Mouse (Mus musculus) embryonic facial prominence, embryonic 13.5 days (tissue): ENCODE measurements around the gene Fam19a4. TPM values are rescaled to one million over a fixed set of nuclear protein-coding genes. Genes with fewer than 3 reads are reported as not detected.
"Not testable (repeated sequence)": the region's sequence is repeated elsewhere in the genome, so short reads cannot be mapped to it uniquely, and the experiment has no call there.

Experiments
- ATAC-seq: fragments of 200-750 bp; cut with Nextera tagmentation; 2 replicates; pipeline ENCODE4 v1.8.0; 2017; ENCODE audit warnings: low read depth; ENCODE audit not compliant: insufficient number of reproducible peaks, insufficient read depth, low FRiP score, low TSS enrichment
- H3K27ac ChIP-seq: fragments of 300-500 bp; sonication (generic); 2 replicates; pipeline ENCODE4 v1.5.1; 2015; ENCODE audit warnings: moderate library complexity, mild to moderate bottlenecking, inconsistent platforms
- H3K27me3 ChIP-seq: fragments of 300-500 bp; sonication (generic); 2 replicates; pipeline ENCODE4 v1.6.1; 2015; ENCODE audit warnings: mild to moderate bottlenecking, inconsistent platforms
- H3K36me3 ChIP-seq: fragments of 300-500 bp; sonication (generic); 2 replicates; pipeline ENCODE4 v1.6.1; 2015; ENCODE audit warnings: mild to moderate bottlenecking, inconsistent platforms
- H3K4me1 ChIP-seq: fragments of 300-500 bp; sonication (generic); 2 replicates; pipeline ENCODE4 v1.6.1; 2015; ENCODE audit warnings: inconsistent platforms
- H3K4me2 ChIP-seq: fragments of 300-500 bp; sonication (generic); 2 replicates; pipeline ENCODE4 v1.6.1; 2015; ENCODE audit warnings: moderate library complexity, mild to moderate bottlenecking, inconsistent platforms
- H3K4me3 ChIP-seq: fragments of 300-500 bp; sonication (generic); 2 replicates; pipeline ENCODE4 v1.5.1; 2015; ENCODE audit warnings: mild to moderate bottlenecking, inconsistent platforms
- H3K9ac ChIP-seq: fragments of 300-500 bp; sonication (generic); 2 replicates; pipeline ENCODE4 v1.6.1; 2015; ENCODE audit warnings: mild to moderate bottlenecking, inconsistent platforms
- H3K9me3 ChIP-seq: fragments of 300-500 bp; sonication (generic); 2 replicates; pipeline ENCODE4 v1.6.1; 2016; ENCODE audit warnings: inconsistent platforms
- WGBS: fragments of 180-500 bp; shearing (Covaris S2); methylation state at CpG from one replicate; pipeline ENCODE4 v1.1.7; 2015; ENCODE audit warnings: mixed read lengths; 5-methylcytosine and 5-hydroxymethylcytosine counted together
- polyA plus RNA-seq: library from polyadenylated mRNA; unstranded; fragments of >200 nt; fragmentation: Nextera tagmentation; extraction: Ambion mirVana; gene quantifications from 2 replicates; pipeline ENCODE4 v1.2.1, GENCODE M21; 2015

Gene Fam19a4
- polyA plus RNA-seq, 1 experiment from 2014 or later = 0.63 TPM

- no peak for ATAC-seq
- no peaks in the 10 kb centered on the region for H3K36me3 ChIP-seq
- no peaks in the 10 kb centered on the region for H3K27me3 ChIP-seq
- no peak overlapping the region for H3K9ac ChIP-seq
- 40% methylated on average over 8 of the region's 8 CpGs for WGBS
- no peak overlapping the region for H3K4me3 ChIP-seq
- H3K4me2 ChIP-seq = no peak overlapping the region
- no peaks in the 10 kb centered on the region for H3K9me3 ChIP-seq
- H3K4me1 ChIP-seq = no peaks in the 10 kb centered on the region
- H3K27ac ChIP-seq = no peak overlapping the region
Observed at GRCm38 (mm10) chr6:96909061-96909480, 151.1 kb downstream of the Fam19a4 start.

- not testable (repeated sequence) for ATAC-seq, H3K9me3 ChIP-seq, H3K27me3 ChIP-seq, H3K9ac ChIP-seq, H3K27ac ChIP-seq, H3K4me3 ChIP-seq, H3K4me2 ChIP-seq, H3K36me3 ChIP-seq, H3K4me1 ChIP-seq
- WGBS = 89% methylated on average over 18 of the region's 18 CpGs
Observed at GRCm38 (mm10) chr6:96877105-96877504, 183.1 kb downstream of the Fam19a4 start.

GRCm38 (mm10) chr6:96876651-96877050, 183.6 kb downstream of the Fam19a4 start:
- not testable (repeated sequence) for H3K27me3 ChIP-seq, H3K9me3 ChIP-seq, H3K36me3 ChIP-seq, H3K4me3 ChIP-seq, H3K27ac ChIP-seq, H3K4me2 ChIP-seq, ATAC-seq, H3K9ac ChIP-seq, H3K4me1 ChIP-seq
- 93% methylated on average over 13 of the region's 13 CpGs for WGBS

- no peaks in the 10 kb centered on the region for H3K36me3 ChIP-seq
- no peaks in the 10 kb centered on the region for H3K27me3 ChIP-seq
- no peak for ATAC-seq
- H3K9ac ChIP-seq = no peak overlapping the region
- no peaks in the 10 kb centered on the region for H3K9me3 ChIP-seq
- no peak overlapping the region for H3K4me2 ChIP-seq
- WGBS = 69% methylated on average over 7 of the region's 7 CpGs
- no peak overlapping the region for H3K4me3 ChIP-seq
- H3K4me1 ChIP-seq = no peaks in the 10 kb centered on the region
- H3K27ac ChIP-seq = no peak overlapping the region
Observed at GRCm38 (mm10) chr6:96853065-96853464, 207.1 kb downstream of the Fam19a4 start.

- H3K9ac ChIP-seq = no peak overlapping the region
- WGBS = 41% methylated on average over 1 of the region's 1 CpGs
- no peak for ATAC-seq
- no peaks in the 10 kb centered on the region for H3K4me1 ChIP-seq
- H3K9me3 ChIP-seq = no peaks in the 10 kb centered on the region
- no peak overlapping the region for H3K4me2 ChIP-seq
- H3K27ac ChIP-seq = no peak overlapping the region
- no peaks in the 10 kb centered on the region for H3K27me3 ChIP-seq
- no peak overlapping the region for H3K4me3 ChIP-seq
- H3K36me3 ChIP-seq = no peaks in the 10 kb centered on the region
Observed at GRCm38 (mm10) chr6:96843944-96844343, 216.3 kb downstream of the Fam19a4 start.

- Histone ChIP-seq H3K9me3 (no peaks in the 10 kb centered on the region), H3K4me2 (no peak overlapping the region), H3K4me3 (no peak overlapping the region), H3K36me3 (no peaks in the 10 kb centered on the region), H3K4me1 (no peaks in the 10 kb centered on the region), H3K27me3 (no peaks in the 10 kb centered on the region), H3K27ac (no peak overlapping the region), H3K9ac (no peak overlapping the region)
- no peak for ATAC-seq
- whole genome bisulfite sequencing = 82% methylated on average over 3 of the region's 3 CpGs
Observed at GRCm38 (mm10) chr6:96840634-96841033, 219.6 kb downstream of the Fam19a4 start.

GRCm38 (mm10) chr6:96826626-96827025, 233.6 kb downstream of the Fam19a4 start:
- ATAC-seq = no peak
- Histone ChIP-seq H3K27me3 (no peaks in the 10 kb centered on the region), H3K9me3 (no peaks in the 10 kb centered on the region), H3K4me1 (no peaks in the 10 kb centered on the region), H3K36me3 (no peaks in the 10 kb centered on the region), H3K27ac (no peak overlapping the region), H3K4me2 (no peak overlapping the region), H3K9ac (no peak overlapping the region), H3K4me3 (no peak overlapping the region)
- WGBS = 74% methylated on average over 3 of the region's 3 CpGs

GRCm38 (mm10) chr6:96802981-96803380, 257.2 kb downstream of the Fam19a4 start:
- H3K27me3 ChIP-seq = no peaks in the 10 kb centered on the region
- H3K9me3 ChIP-seq = no peaks in the 10 kb centered on the region
- H3K36me3 ChIP-seq = no peaks in the 10 kb centered on the region
- H3K4me2 ChIP-seq = no peak overlapping the region
- no peaks in the 10 kb centered on the region for H3K4me1 ChIP-seq
- H3K27ac ChIP-seq = no peak overlapping the region
- H3K4me3 ChIP-seq = no peak overlapping the region
- WGBS = 73% methylated on average over 3 of the region's 3 CpGs
- ATAC-seq = no peak
- H3K9ac ChIP-seq = no peak overlapping the region

GRCm38 (mm10) chr6:96798746-96799145, 261.5 kb downstream of the Fam19a4 start:
- Histone ChIP-seq H3K36me3 (no peaks in the 10 kb centered on the region), H3K4me3 (no peak overlapping the region), H3K27ac (no peak overlapping the region), H3K4me1 (no peaks in the 10 kb centered on the region), H3K27me3 (no peaks in the 10 kb centered on the region), H3K9me3 (no peaks in the 10 kb centered on the region), H3K9ac (no peak overlapping the region), H3K4me2 (no peak overlapping the region)
- 64% methylated on average over 1 of the region's 1 CpGs for WGBS
- ATAC-seq = no peak

- no peak overlapping the region for H3K27ac ChIP-seq
- no peaks in the 10 kb centered on the region for H3K27me3 ChIP-seq
- H3K4me3 ChIP-seq = no peak overlapping the region
- no peak overlapping the region for H3K9ac ChIP-seq
- no peak for ATAC-seq
- WGBS = 75% methylated on average over 4 of the region's 4 CpGs
- H3K4me2 ChIP-seq = no peak overlapping the region
- H3K4me1 ChIP-seq = no peaks in the 10 kb centered on the region
- no peaks in the 10 kb centered on the region for H3K36me3 ChIP-seq
- no peaks in the 10 kb centered on the region for H3K9me3 ChIP-seq
Observed at GRCm38 (mm10) chr6:96797451-96797850, 262.8 kb downstream of the Fam19a4 start.

Other genes starting within 250 kb of the Fam19a4 start
- gene Eogt, start 88.8 kb upstream of the Fam19a4 start, polyA plus RNA-seq = 8.8 and 11.1 TPM in 2 replicates
- gene Tmf1, start 118.7 kb upstream of the Fam19a4 start, polyA plus RNA-seq = 39.3 and 43.7 TPM in 2 replicates
- 84.4 and 88.3 TPM in 2 replicates for gene Uba3, start 145.2 kb upstream of the Fam19a4 start, polyA plus RNA-seq
- 65.9 and 69.1 TPM in 2 replicates for gene Arl6ip5, start 150.3 kb upstream of the Fam19a4 start, polyA plus RNA-seq
- 0.54 and 1.0 TPM in 2 replicates for gene Lmod3, start 192.3 kb upstream of the Fam19a4 start, polyA plus RNA-seq